Mouse (Mus musculus) heart, adult 2 months (tissue): Measurements from ENCODE around the gene Pde9a. TPM values are rescaled to one million over a fixed set of nuclear protein-coding genes. Genes with fewer than 3 reads are reported as not detected.
A peak's percentile ranks its signal among the peaks of the same experiment; 100 is the strongest.

ENCODE experiments used
- DNase-seq, 2 experiments: peaks; one replicate each; pipeline ENCODE4 v3.0.0; 2021
- H3K27ac ChIP-seq: fragments of 200-600 bp; 2 replicates; pipeline ENCODE4 v1.8.1; 2022
- H3K27me3 ChIP-seq: fragments of 200-500 bp; 2 replicates; pipeline ENCODE4 v1.6.1; 2012; ENCODE audit warnings: mild to moderate bottlenecking, low read length, inconsistent platforms, mixed read lengths; ENCODE audit not compliant: control insufficient read depth, insufficient read depth
- H3K36me3 ChIP-seq: fragments of 200-500 bp; 2 replicates; pipeline ENCODE4 v1.6.1; 2012; ENCODE audit warnings: low read length, inconsistent platforms; ENCODE audit not compliant: control insufficient read depth, insufficient read depth
- H3K4me1 ChIP-seq: fragments of 200-500 bp; 2 replicates; pipeline ENCODE4 v1.6.1; 2011; ENCODE audit warnings: low read length; ENCODE audit not compliant: control insufficient read depth, insufficient read depth
- H3K4me3 ChIP-seq: fragments of 200-600 bp; 2 replicates; pipeline ENCODE4 v1.8.1; 2022
- H3K79me2 ChIP-seq: fragments of 200-500 bp; replicated peaks from 2 replicates; pipeline ENCODE4 v1.6.1; 2012; ENCODE audit warnings: mild to moderate bottlenecking, inconsistent platforms, low read length, moderate library complexity, mixed read lengths; ENCODE audit not compliant: control insufficient read depth, insufficient read depth
- H3K9ac ChIP-seq: fragments of 200-500 bp; 2 replicates; pipeline ENCODE4 v1.6.1; 2012; ENCODE audit warnings: low read depth, mild to moderate bottlenecking, control low read depth, inconsistent platforms, low read length, mixed read lengths
- CTCF ChIP-seq: fragments of 200-600 bp; IDR thresholded peaks from 2 replicates; pipeline ENCODE4 v1.8.1; 2022; ENCODE audit warnings: antibody characterized with exemption, mild to moderate bottlenecking, moderate library complexity
- EP300 ChIP-seq: fragments of 200-500 bp; IDR thresholded peaks from 2 replicates; pipeline ENCODE4 v1.6.1; 2011; ENCODE audit warnings: low read depth, low read length, control low read depth; ENCODE audit not compliant: insufficient read depth
- POLR2A ChIP-seq: fragments of 200-500 bp; IDR thresholded peaks from 2 replicates; pipeline ENCODE4 v1.6.1; 2011; ENCODE audit warnings: mild to moderate bottlenecking, low read depth, low read length, control low read depth; ENCODE audit not compliant: insufficient read depth
- WGBS: fragments of 180-500 bp; shearing (Covaris S2); methylation state at CpG from one replicate; pipeline ENCODE4 v1.1.7; 2018; 5-methylcytosine and 5-hydroxymethylcytosine counted together
- intact Hi-C: fragments of 180-260 bp; cut with DNase I; formaldehyde crosslinking; loops from one replicate; pipeline ENCODE4 v1.15.1; 2025
- polyA plus RNA-seq: library from polyadenylated mRNA; depleted of rRNA; stranded (reverse); fragments of >200 nt; gene quantifications from 2 replicates; pipeline ENCODE4 v1.2.3, GENCODE M21; 2012
- total RNA-seq, 2 experiments: library from RNA; stranded (reverse); gene quantifications; 2 replicates each; pipeline ENCODE4 v1.2.3; 2021

Pde9a gene
- total and polyA plus RNA-seq, 3 experiments, result 3.2 to 10.4 (median 4.0) TPM

- Histone ChIP-seq H3K9ac (no peak overlapping the region), H3K27ac (no peak overlapping the region), H3K36me3 (no peaks in the 10 kb centered on the region), H3K79me2 (no peaks in the 10 kb centered on the region), H3K4me3 (no peak overlapping the region), H3K4me1 (peaks cover 5% of the 10 kb centered on the region), H3K27me3 (no peaks in the 10 kb centered on the region)
- DNase-seq, result no peak
- no peak for TF ChIP-seq POLR2A
- TF ChIP-seq CTCF, result no peak
- no peak for TF ChIP-seq EP300
- intact Hi-C loops, result loop anchor here (2.0 kb wide), 1 partner anchor 65 kb away; no protein-coding TSS in a partner anchor
- 49% methylated on average over 5 of the region's 5 CpGs for WGBS
Measured at GRCm38 (mm10) chr17:31447766-31448165, 61.8 kb downstream of the Pde9a start.

DNA sequence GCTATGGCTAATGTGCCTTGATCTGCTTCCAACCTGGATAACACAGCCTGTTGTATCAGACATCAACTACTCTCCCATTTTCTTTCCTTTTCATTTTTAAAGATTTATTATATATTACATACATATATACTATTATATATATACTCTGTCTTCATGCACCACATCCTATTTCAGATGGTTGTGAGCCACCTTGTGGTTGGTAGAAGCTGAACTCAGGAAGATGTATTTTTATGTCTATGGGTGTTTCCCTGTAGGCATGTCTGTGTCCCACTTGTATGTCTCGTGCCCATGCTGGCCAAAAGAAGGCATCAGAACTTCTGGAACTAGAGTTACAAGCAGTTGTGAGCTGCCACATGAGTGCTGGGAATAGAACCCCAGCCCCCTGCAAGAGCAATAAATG is 62.5 kb downstream of the Pde9a start:
- TF ChIP-seq POLR2A (no peak), CTCF (peak; percentile 56), EP300 (no peak)
- Histone ChIP-seq H3K9ac (no peak overlapping the region), H3K79me2 (no peaks in the 10 kb centered on the region), H3K4me1 (peaks cover 5% of the 10 kb centered on the region), H3K36me3 (no peaks in the 10 kb centered on the region), H3K4me3 (no peak overlapping the region), H3K27me3 (no peaks in the 10 kb centered on the region), H3K27ac (no peak overlapping the region)
- intact Hi-C loops, result loop anchor here (2.0 kb wide), 1 partner anchor 66 kb away; no protein-coding TSS in a partner anchor
- 59% methylated on average over 1 of the region's 1 CpGs for WGBS
- DNase-seq, result no peak

- Histone ChIP-seq H3K4me1 (peaks cover 2% of the 10 kb centered on the region), H3K27ac (no peak overlapping the region), H3K9ac (no peak overlapping the region), H3K4me3 (no peak overlapping the region), H3K79me2 (no peaks in the 10 kb centered on the region), H3K27me3 (no peaks in the 10 kb centered on the region), H3K36me3 (no peaks in the 10 kb centered on the region)
- TF ChIP-seq CTCF (no peak), POLR2A (no peak), EP300 (no peak)
- WGBS, result 71% methylated on average over 3 of the region's 3 CpGs
- intact Hi-C loops, result no loop called here
- no peak for DNase-seq
Measured at GRCm38 (mm10) chr17:31450206-31450605, 64.2 kb downstream of the Pde9a start.

DNA sequence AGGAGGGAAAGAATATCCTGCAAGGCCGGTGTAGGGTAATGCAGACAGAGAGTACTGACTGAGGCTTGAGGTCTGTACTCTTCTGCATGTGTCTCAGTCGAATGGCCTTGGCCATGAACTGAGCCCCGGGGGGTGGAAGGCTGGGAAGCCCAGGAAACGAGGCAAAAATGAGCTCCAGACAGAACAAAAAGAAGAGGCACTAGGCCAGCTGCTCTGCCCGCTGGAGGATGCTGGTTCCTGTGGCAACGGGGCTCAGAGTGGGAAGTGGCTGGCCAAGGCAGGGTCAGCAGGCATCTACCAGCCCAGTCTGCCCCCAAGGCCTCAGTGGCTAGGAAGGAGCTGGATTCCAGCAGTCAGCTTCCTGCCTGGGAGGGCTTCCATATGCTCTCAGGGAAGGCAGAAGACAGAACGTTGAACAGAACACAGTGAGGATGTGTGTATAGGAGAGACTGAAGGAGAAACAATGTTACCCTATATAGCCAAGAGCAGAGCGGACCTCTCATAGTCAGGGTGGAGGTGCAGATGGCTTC is 65.2 kb downstream of the Pde9a start:
- intact Hi-C loops, result no loop called here
- H3K79me2 ChIP-seq, result no peaks in the 10 kb centered on the region
- H3K36me3 ChIP-seq, result no peaks in the 10 kb centered on the region
- WGBS, result 51% methylated on average over 8 of the region's 8 CpGs
- H3K27ac ChIP-seq, result no peak overlapping the region
- no peaks in the 10 kb centered on the region; the same call in 1 of the 2 replicates for H3K4me1 ChIP-seq
- H3K4me3 ChIP-seq, result no peak overlapping the region
- no peak for DNase-seq
- H3K9ac ChIP-seq, result no peak overlapping the region
- TF ChIP-seq CTCF, result no peak
- no peak for TF ChIP-seq POLR2A
- no peak for TF ChIP-seq EP300
- no peaks in the 10 kb centered on the region for H3K27me3 ChIP-seq

DNA sequence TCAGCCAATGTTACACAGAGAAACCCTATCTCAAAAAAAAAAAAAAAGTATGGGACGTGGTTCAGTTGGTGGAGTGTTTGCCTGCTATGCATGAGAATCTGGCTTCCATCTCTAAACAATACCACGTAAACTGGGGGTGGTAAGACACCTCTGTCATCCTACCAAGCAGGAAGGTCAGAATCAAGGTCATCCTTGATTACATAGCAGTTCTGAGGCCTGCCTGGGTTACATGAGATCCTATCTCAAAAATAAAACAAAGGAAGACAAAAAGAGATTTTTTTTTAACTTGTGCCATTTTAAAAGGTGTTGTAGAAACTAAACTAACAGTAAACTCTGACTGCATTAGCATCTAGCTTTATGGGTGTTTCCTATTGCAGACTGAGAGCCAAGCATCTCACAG is 66.8 kb downstream of the Pde9a start:
- no peak overlapping the region for H3K9ac ChIP-seq
- no peak for TF ChIP-seq POLR2A
- TF ChIP-seq EP300, result no peak
- TF ChIP-seq CTCF, result no peak
- 66% methylated on average over 2 of the region's 2 CpGs for WGBS
- H3K36me3 ChIP-seq, result no peaks in the 10 kb centered on the region
- peaks cover 5% of the 10 kb centered on the region for H3K4me1 ChIP-seq
- no peak overlapping the region; the same call in 1 of the 2 replicates for H3K27ac ChIP-seq
- H3K79me2 ChIP-seq, result no peaks in the 10 kb centered on the region
- H3K4me3 ChIP-seq, result no peak overlapping the region
- H3K27me3 ChIP-seq, result no peaks in the 10 kb centered on the region
- DNase-seq, result no peak
- intact Hi-C loops, result no loop called here

GRCm38 (mm10) chr17:31453476-31453875 is 67.5 kb downstream of the Pde9a start:
- no peak for TF ChIP-seq CTCF
- no peak for TF ChIP-seq POLR2A
- TF ChIP-seq EP300, result no peak
- Histone ChIP-seq H3K9ac (no peak overlapping the region), H3K36me3 (no peaks in the 10 kb centered on the region), H3K79me2 (no peaks in the 10 kb centered on the region), H3K4me1 (peaks cover 5% of the 10 kb centered on the region), H3K4me3 (no peak overlapping the region), H3K27ac (no peak overlapping the region; the same call in 1 of the 2 replicates), H3K27me3 (no peaks in the 10 kb centered on the region)
- intact Hi-C loops, result no loop called here
- 66% methylated on average over 3 of the region's 3 CpGs for WGBS
- peak in 1 of 2 experiments; percentile 30 for DNase-seq
